Mouse (Mus musculus): Measurements from ENCODE around the gene Dgat2.

GRCm38 (mm10) chr7:99162462-99162861 lies 20.1 kb downstream of the Dgat2 start:
- TF ChIP-seq CEBPB (IDR thresholded peaks at IDR 0.05; ENCODE audit: low read depth) (no peak), CTCF (IDR thresholded peaks at IDR 0.05; ENCODE audit: control insufficient read depth, insufficient read depth, insufficient read length) (no peak), MYOD1 (IDR thresholded peaks at IDR 0.05; ENCODE audit: control insufficient read depth, insufficient read length, low read depth) (no peak), USF1 (IDR thresholded peaks at IDR 0.05; ENCODE audit: low read depth) (no peak), MAX (IDR thresholded peaks at IDR 0.05) (no peak), FOSL1 (IDR thresholded peaks at IDR 0.05; ENCODE audit: insufficient read depth, low read length, poor library complexity, severe bottlenecking) (no peak)

Data from C2C12 (cell line).